ENCODE assay signal across 15 mouse cellular contexts in the genomic region with DNA sequence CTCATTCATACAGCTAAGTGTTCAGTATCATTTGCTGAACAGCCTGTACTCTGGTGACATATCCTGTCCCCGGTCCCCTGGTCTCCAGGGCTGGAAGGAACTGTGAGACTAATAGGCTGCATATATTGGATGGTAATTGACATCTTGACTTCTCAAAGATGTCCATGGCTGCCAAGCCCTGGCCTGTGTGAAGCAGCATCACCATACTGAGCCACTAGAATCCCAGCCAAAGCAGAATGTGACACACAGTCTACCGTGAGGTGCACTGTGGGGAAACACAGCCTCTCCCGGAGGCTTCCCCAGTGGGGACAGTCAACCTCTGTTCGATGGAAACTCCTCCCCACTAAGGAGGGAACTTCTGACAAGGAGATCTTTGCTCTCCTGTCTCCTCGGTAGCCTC. TPM values are rescaled to one million over a fixed set of nuclear protein-coding genes. Genes with fewer than 3 reads are reported as not detected.
DNase-seq lines count a peak whose midpoint lies in the region; ATAC-seq and TF ChIP-seq lines count a peak whose summit lies in the region.
"Had no signal": no experiment of that assay in that cellular context is flagged by ENCODE, and none has a peak within 500 bp of the region (broad histone marks: within the 10 kb centered on the region; RNA-seq: fewer than 3 reads in every experiment).

No protein-coding gene starts in this region.

- peak overlapping the region; percentile 51; the same call in 1 of the 2 replicates for H3K27ac ChIP-seq in embryonic facial prominence, embryonic 10.5 days (replicated peaks)
- 0 out of 2 replicates have a peak overlapping the region, but pooled peaks have one; percentile 31 for H3K27ac ChIP-seq in forebrain, embryonic 11.5 days (ENCODE audit: low read depth, low read length)
- H3K27ac ChIP-seq in hindbrain, embryonic 12.5 days: peak overlapping the region; percentile 84; the same call in 1 of the 2 replicates
- H3K27ac ChIP-seq in midbrain, embryonic 14.5 days (replicated peaks; ENCODE audit: low read depth, low read length): 0 out of 2 replicates have a peak overlapping the region, but pooled peaks have one; percentile 13
- H3K27ac ChIP-seq in kidney, adult 2 months (ENCODE audit: insufficient read depth, low read depth, low read length): no peak overlapping the region
- H3K27ac ChIP-seq: kidney, postnatal 0 days; limb, embryonic 15.5 days had no signal

- H3K9me3 ChIP-seq in embryonic facial prominence, embryonic 10.5 days: no peaks in the 10 kb centered on the region
- no peaks in the 10 kb centered on the region for H3K9me3 ChIP-seq in forebrain, embryonic 11.5 days (ENCODE audit: control insufficient read depth, low read length)
- H3K9me3 ChIP-seq in hindbrain, embryonic 12.5 days (replicated peaks): no peaks in the 10 kb centered on the region
- H3K9me3 ChIP-seq in midbrain, embryonic 14.5 days (ENCODE audit: control insufficient read depth, low read length): no peaks in the 10 kb centered on the region
- H3K9me3 ChIP-seq: limb, embryonic 15.5 days had no signal

- no peak overlapping the region; the same call in 1 of the 2 replicates for H3K9ac ChIP-seq in forebrain, embryonic 11.5 days (ENCODE audit: low read length)
- H3K9ac ChIP-seq in hindbrain, embryonic 12.5 days: no peak overlapping the region
- H3K9ac ChIP-seq in midbrain, embryonic 14.5 days (replicated peaks; ENCODE audit: low read length): no peak overlapping the region
- H3K9ac ChIP-seq: limb, embryonic 15.5 days; liver, postnatal 0 days had no signal

- no peak for ATAC-seq in forebrain, embryonic 11.5 days (replicated peaks; ENCODE audit: low FRiP score)
- no peak for ATAC-seq in hindbrain, embryonic 12.5 days (ENCODE audit: low FRiP score)
- no peak for ATAC-seq in midbrain, embryonic 14.5 days (ENCODE audit: low FRiP score, low TSS enrichment)
- ATAC-seq: intestine, postnatal 0 days; liver, postnatal 0 days had no signal

- no peak overlapping the region for H3K4me3 ChIP-seq in embryonic facial prominence, embryonic 10.5 days
- H3K4me3 ChIP-seq in forebrain, embryonic 11.5 days (ENCODE audit: low read depth, low read length): no peak overlapping the region
- no peak overlapping the region for H3K4me3 ChIP-seq in hindbrain, embryonic 12.5 days
- no peak overlapping the region for H3K4me3 ChIP-seq in midbrain, embryonic 14.5 days (replicated peaks; ENCODE audit: low read depth, low read length)
- H3K4me3 ChIP-seq in kidney, adult 2 months (ENCODE audit: insufficient read depth, low read depth, low read length): no peak overlapping the region
- H3K4me3 ChIP-seq: erythroblast, embryonic 14.5 days; limb, embryonic 15.5 days had no signal

- no peak for TF ChIP-seq CTCF in kidney, adult 2 months (conservative IDR thresholded peaks at IDR 0.05; ENCODE audit: insufficient read depth, insufficient read length, low read depth, low read length)

- no peaks in the 10 kb centered on the region for H3K27me3 ChIP-seq in embryonic facial prominence, embryonic 10.5 days (replicated peaks; ENCODE audit: low read depth, poor library complexity, severe bottlenecking)
- no peaks in the 10 kb centered on the region for H3K27me3 ChIP-seq in forebrain, embryonic 11.5 days (ENCODE audit: control insufficient read depth, insufficient read depth, low read length)
- H3K27me3 ChIP-seq in hindbrain, embryonic 12.5 days: no peaks in the 10 kb centered on the region
- H3K27me3 ChIP-seq in midbrain, embryonic 14.5 days (ENCODE audit: control insufficient read depth, insufficient read depth, low read length): no peaks in the 10 kb centered on the region
- no peaks in the 10 kb centered on the region for H3K27me3 ChIP-seq in kidney, adult 2 months (replicated peaks; ENCODE audit: control insufficient read depth, insufficient read depth, low read length)
- H3K27me3 ChIP-seq: limb, embryonic 15.5 days had no signal

- no peak for TF ChIP-seq POLR2A in kidney, adult 2 months (IDR thresholded peaks at IDR 0.05; ENCODE audit: low read depth, low read length)

- H3K4me2 ChIP-seq in forebrain, embryonic 11.5 days (ENCODE audit: low read depth, low read length, severe bottlenecking): no peak overlapping the region
- no peak overlapping the region for H3K4me2 ChIP-seq in hindbrain, embryonic 12.5 days (replicated peaks)
- H3K4me2 ChIP-seq in midbrain, embryonic 14.5 days (ENCODE audit: low read length): no peak overlapping the region
- H3K4me2 ChIP-seq: limb, embryonic 15.5 days had no signal

- DNase-seq in embryonic facial prominence, embryonic 10.5 days (ENCODE audit: low spot score): no peak
- no peak for DNase-seq in forebrain, embryonic 11.5 days (ENCODE audit: low spot score)
- no peak for DNase-seq in midbrain, embryonic 14.5 days
- DNase-seq in right cerebral cortex, postnatal 25 days: no peak
- DNase-seq in kidney, adult 2 months: no peak
- no peak for DNase-seq in frontal cortex, postnatal 36 days (ENCODE audit: low spot score in 2 of 2)
- DNase-seq: cerebellum, adult 9-11 months; liver, postnatal 0 days; right cerebral cortex, adult 18-20 months had no signal

- WGBS in embryonic facial prominence, embryonic 10.5 days: 91% methylated on average over 5 of the region's 5 CpGs
- 86% methylated on average over 5 of the region's 5 CpGs for WGBS in forebrain, embryonic 11.5 days
- 70% methylated on average over 5 of the region's 5 CpGs for WGBS in hindbrain, embryonic 12.5 days
- WGBS in midbrain, embryonic 14.5 days: 61% methylated on average over 5 of the region's 5 CpGs
- WGBS in kidney, adult 2 months: 87% methylated on average over 5 of the region's 5 CpGs

- H3K4me1 ChIP-seq in embryonic facial prominence, embryonic 10.5 days: peaks cover 25% of the 10 kb centered on the region
- peaks cover 25% of the 10 kb centered on the region for H3K4me1 ChIP-seq in forebrain, embryonic 11.5 days (replicated peaks; ENCODE audit: control insufficient read depth, insufficient read depth, low read length)
- H3K4me1 ChIP-seq in hindbrain, embryonic 12.5 days: peaks cover 35% of the 10 kb centered on the region
- H3K4me1 ChIP-seq in midbrain, embryonic 14.5 days (ENCODE audit: control insufficient read depth, insufficient read depth, low read length): peaks cover 27% of the 10 kb centered on the region
- no peaks in the 10 kb centered on the region for H3K4me1 ChIP-seq in kidney, adult 2 months (ENCODE audit: control insufficient read depth, insufficient read depth, low read length)
- H3K4me1 ChIP-seq: limb, embryonic 15.5 days had no signal

- peaks cover 53% of the 10 kb centered on the region for H3K36me3 ChIP-seq in embryonic facial prominence, embryonic 10.5 days (replicated peaks)
- no peaks in the 10 kb centered on the region for H3K36me3 ChIP-seq in forebrain, embryonic 11.5 days (ENCODE audit: control insufficient read depth, insufficient read depth, low read length)
- peaks cover 13% of the 10 kb centered on the region for H3K36me3 ChIP-seq in hindbrain, embryonic 12.5 days
- H3K36me3 ChIP-seq in midbrain, embryonic 14.5 days (ENCODE audit: control insufficient read depth, insufficient read depth, low read length): no peaks in the 10 kb centered on the region; the same call in 1 of the 2 replicates
- peaks cover 5% of the 10 kb centered on the region; the same call in 1 of the 2 replicates for H3K36me3 ChIP-seq in kidney, adult 2 months (ENCODE audit: control insufficient read depth, insufficient read depth, low read length)
- H3K36me3 ChIP-seq: G1E; limb, embryonic 15.5 days had no signal

RNA-seq across cellular contexts. Expression of gene Rars, which starts 20.6 kb away (rescaled TPM):
- polyA plus RNA-seq in embryonic facial prominence, embryonic 10.5 days (2016; fragmentation: Nextera tagmentation; extraction: Ambion mirVana): 110 and 115 TPM in 2 replicates
- 107 and 110 TPM in 2 replicates for polyA plus RNA-seq in forebrain, embryonic 11.5 days (2014; fragmentation: Nextera tagmentation; extraction: Ambion mirVana)
- 78.5 and 79.4 TPM in 2 replicates for polyA plus RNA-seq in hindbrain, embryonic 12.5 days (2016; fragmentation: Nextera tagmentation; extraction: Ambion mirVana)
- 72.0 and 73.1 TPM in 2 replicates for polyA plus RNA-seq in midbrain, embryonic 14.5 days (2014; fragmentation: Nextera tagmentation; extraction: Ambion mirVana)
- 14.5 and 19.3 TPM in 2 replicates for polyA plus RNA-seq in kidney, adult 2 months (2012; rRNA removed)

RNA-seq across cellular contexts. Expression of gene Fbll1, which starts 56.3 kb away (rescaled TPM):
- polyA plus RNA-seq in embryonic facial prominence, embryonic 10.5 days (2016; fragmentation: Nextera tagmentation; extraction: Ambion mirVana): 0.51 and 0.64 TPM in 2 replicates
- 2.1 and 2.3 TPM in 2 replicates for polyA plus RNA-seq in forebrain, embryonic 11.5 days (2014; fragmentation: Nextera tagmentation; extraction: Ambion mirVana)
- polyA plus RNA-seq in hindbrain, embryonic 12.5 days (2016; fragmentation: Nextera tagmentation; extraction: Ambion mirVana): 13.1 and 15.3 TPM in 2 replicates
- polyA plus RNA-seq in midbrain, embryonic 14.5 days (2014; fragmentation: Nextera tagmentation; extraction: Ambion mirVana): 24.7 and 34.8 TPM in 2 replicates
- 0.05 TPM in 1 of 2 replicates, not detected in the other for polyA plus RNA-seq in kidney, adult 2 months (2012; rRNA removed)
- polyA plus RNA-seq: erythroblast, embryonic 14.5 days; G1E; kidney, postnatal 0 days; liver, postnatal 0 days had no signal
